Mouse (Mus musculus): ENCODE results near the gene Gdpgp1.

DNA sequence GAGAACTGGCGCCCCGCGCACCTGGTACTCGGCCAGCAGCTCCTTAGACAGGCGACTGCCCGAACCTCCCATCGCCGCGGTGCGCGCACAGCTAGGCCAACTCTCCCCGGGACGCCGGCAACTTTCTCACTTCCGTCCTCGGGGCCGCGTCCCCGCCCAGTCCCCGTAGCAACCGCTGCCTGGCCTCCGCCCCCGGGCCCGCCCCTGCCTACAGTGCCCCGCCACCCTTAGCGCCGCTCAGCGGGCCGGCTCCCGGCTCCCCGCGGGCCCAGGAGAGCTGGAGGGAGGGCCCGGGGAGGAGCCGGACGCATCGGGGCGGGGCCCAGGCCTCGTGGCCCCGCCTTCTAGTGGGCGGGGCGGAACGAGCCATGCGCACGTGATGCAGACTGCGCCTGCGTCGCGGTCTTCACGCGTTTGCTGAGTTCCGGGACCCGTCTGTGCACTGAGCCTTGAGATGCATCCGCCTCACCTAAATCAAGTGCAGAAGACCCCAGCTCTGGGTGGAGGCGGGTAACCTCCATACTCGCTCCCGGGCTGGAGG is at the start of gene Gdpgp1, which contains the start of gene Cib1:
- peak; percentile 79 for TF ChIP-seq POLR2A (IDR thresholded peaks at IDR 0.05; ENCODE audit: insufficient read depth, low read length)
- TF ChIP-seq CTCF (IDR thresholded peaks at IDR 0.05; ENCODE audit: low read depth, low read length), result no peak
